Mouse (Mus musculus): ENCODE data around the gene Ipo9.

The Ipo9 gene

DNA sequence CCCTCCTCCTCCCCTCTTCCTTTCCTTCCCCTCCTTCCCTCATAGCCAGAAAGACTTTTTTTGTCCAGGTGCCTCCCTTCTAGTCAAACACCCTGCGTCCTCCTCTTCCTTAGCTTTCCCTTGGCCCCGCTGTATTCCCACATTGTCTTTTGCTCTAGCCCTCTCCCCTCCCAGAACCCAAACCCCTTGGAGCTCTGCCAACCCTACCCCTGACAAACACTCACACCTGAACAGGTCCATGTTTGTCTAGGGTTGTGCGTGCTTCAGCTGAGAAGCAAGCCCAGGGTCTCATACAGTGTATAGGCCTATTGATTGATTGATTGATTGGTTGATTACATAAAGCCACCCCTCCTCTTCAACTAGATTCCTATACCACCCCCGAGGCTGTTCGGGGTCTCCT, 60.9 kb downstream of the Ipo9 start:
- DNase-seq (ENCODE audit: extremely low read depth, insufficient read length, low spot score), result no peak

DNA sequence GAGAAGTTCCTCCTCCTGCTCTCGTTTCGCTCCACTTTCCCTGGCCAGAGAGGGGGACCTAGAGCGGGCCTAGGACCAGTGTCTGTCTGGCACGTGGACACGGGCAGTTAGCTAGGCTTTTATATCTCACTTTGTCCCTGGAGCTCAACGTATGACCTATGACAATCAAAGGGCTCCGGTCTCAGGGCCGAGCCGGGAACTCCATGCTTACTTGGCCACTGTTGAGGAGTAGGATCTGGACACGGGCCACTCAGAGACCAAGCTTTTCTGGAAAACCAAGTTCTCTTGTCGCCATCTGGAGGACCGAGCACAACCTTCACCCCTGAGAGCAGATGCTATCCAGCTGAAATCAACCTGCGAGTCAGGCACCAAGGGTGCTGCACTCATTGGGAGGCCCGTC, 61.3 kb downstream of the Ipo9 start:
- DNase-seq (ENCODE audit: extremely low read depth, insufficient read length, low spot score), result peak; percentile 69

GRCm38 (mm10) chr1:135368245-135368644, 62.1 kb downstream of the Ipo9 start:
- peak; percentile 85 for DNase-seq (ENCODE audit: extremely low read depth, insufficient read length, low spot score)

DNA sequence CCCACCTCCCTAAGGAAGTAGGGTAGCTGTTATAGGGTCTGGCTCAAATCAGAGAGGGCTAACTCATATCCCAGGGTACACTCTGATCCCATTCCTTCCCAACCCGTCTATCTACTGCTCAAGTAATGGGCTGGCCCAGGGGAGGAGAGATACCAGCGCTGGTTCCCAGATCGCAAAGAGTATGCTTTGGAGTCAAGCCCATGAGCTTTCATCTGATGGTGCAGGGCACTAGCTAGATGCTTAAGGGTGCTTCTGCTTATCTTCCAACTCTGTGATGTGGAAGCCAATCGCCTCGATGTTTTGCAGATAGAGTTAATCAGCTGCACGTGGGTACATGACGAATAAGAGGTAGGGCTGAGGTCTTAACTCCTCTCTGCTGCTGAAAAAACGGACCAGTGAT, 62.7 kb downstream of the Ipo9 start:
- no peak for DNase-seq (ENCODE audit: extremely low read depth, insufficient read length, low spot score)

- peak; percentile 82 for DNase-seq (ENCODE audit: extremely low read depth, insufficient read length, low spot score)
These were observed 63.3 kb downstream of the Ipo9 start for GRCm38 (mm10) chr1:135367005-135367404.

DNA sequence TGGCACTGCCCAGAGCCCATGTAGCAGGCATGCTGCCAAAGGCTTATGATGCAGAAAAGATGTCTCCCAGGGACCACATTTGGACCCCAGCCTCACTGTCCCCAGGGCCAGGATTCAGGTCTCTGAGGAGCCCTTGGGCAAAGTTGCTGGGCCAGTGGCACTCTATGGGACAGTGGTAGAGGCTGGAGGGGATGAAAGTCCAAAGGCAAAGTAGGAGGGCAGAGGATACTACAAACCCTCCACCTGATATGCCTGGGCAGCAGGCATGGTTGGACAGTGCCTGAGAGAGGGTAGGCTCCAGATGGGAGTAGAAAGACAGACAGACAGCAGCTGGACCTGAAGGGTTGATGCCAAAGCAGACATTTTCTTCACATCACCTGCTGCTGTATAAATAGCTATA, 63.9 kb downstream of the Ipo9 start:
- DNase-seq (ENCODE audit: extremely low read depth, insufficient read length, low spot score), result no peak

- no peak for DNase-seq (ENCODE audit: extremely low read depth, insufficient read length, low spot score)
These were observed 66.9 kb downstream of the Ipo9 start for GRCm38 (mm10) chr1:135363446-135363845.

DNA sequence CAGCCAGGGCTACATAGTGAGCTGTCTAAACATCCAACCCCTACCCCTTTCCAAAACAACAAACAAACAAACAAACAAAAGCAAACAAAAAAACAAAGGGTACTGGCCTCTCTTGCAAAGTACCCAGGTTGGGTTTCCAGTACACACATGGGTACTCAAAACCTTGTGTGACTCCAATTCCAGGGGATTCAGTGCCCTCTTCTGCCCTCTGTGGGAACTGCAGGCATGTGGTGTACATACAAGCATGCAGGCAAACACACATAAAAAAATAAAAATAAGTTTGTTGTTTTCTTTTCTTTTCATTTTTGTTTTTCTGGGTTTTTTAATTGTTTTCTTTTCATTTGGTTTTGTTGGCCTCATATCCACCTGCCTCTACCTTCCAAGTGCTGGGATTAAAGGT, 68.2 kb downstream of the Ipo9 start:
- DNase-seq (ENCODE audit: extremely low read depth, insufficient read length, low spot score), result no peak

DNA sequence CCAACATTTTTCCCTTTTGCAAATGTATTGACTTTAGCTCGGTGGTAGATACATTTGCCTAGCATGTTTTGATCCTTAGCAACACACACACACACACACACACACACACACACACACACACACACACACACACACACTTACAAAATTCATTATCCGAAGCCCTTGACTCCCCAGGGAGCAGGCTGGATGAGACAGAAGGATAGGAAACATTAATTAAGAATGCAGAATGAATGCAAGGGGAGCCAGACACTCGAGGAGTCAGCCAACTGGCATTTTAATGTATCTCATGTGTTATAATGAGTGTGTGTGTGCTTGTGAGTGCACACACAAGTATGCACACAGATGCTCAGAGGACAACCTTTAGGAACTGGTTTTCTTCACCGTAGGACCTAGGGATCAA, 68.8 kb downstream of the Ipo9 start:
- no peak for DNase-seq (ENCODE audit: extremely low read depth, insufficient read length, low spot score)

DNA sequence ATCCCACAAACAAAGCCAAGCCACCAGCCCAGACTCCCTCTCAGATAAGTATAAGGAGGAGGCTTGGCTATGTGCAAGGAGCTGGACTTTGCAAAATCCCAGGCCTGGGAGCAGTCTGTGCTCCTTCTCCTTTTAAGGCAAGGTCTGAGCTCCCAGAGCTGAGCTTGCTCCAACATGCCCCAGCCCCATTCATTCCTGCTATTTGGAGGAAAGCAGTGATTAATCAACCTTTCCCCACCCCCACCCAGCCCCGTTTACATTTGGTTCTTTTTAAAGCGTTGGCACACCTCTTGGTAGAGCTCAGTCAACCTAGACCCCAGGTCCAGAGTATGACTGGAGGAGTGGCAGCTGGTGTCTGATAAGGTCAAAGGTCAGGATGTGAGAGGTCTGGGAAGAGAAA, 71.2 kb downstream of the Ipo9 start:
- no peak for DNase-seq (ENCODE audit: extremely low read depth, insufficient read length, low spot score)

DNA sequence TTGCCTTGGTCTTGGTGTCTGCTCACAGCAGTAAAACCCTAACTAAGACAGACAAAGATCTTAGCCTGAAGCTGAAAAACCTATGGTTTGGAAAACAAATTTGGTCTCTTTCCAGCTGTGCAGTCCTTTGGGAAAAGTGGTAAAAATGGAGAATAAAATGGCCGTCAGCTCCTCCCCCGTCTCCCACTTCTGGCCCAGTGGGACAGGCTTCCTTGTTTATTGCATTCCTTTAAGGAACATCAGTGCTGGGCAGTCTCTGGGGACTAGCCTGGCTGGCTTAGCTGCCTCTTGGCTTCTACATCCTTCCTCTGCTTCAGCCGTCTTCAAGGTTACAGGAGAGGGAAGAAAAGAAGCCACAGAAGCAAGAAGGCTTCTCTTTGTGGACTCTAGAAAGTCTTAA, 78.3 kb downstream of the Ipo9 start:
- peak; percentile 67 for DNase-seq (ENCODE audit: extremely low read depth, insufficient read length, low spot score)

DNA sequence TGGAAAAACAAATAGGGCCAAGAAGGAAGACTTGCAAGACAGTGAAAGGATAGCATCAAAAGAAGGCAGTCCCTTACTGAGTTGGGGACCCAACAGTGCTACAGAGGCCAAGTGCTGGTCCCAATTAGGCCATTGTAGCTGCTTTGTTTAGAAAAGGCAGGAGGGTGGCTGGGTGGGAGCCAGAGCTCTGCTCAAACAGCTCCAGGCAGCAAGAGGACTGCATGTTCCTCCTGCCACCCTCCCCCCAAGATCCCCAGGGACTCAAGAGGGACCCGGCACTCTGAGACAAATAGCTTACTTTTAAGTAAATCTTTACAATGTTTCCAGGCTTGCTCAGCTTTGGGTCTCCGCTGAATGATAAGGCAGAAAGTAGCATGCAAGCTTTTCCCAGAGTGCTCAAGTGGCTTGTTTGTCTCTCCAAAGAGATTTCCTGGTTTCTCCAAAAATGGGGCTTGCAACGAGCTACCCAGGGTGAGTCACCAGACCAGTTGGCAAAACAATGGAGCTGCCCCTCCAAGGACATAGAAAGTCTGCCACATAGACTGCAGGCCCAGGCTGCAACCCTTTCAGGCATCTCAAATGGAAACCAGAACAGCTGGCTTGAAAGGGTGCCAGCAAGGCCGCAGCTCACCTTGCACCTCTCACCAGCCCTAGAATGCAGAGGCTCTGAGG, 82.7 kb downstream of the Ipo9 start:
- peak; percentile 66 for DNase-seq (ENCODE audit: extremely low read depth, insufficient read length, low spot score)

DNA sequence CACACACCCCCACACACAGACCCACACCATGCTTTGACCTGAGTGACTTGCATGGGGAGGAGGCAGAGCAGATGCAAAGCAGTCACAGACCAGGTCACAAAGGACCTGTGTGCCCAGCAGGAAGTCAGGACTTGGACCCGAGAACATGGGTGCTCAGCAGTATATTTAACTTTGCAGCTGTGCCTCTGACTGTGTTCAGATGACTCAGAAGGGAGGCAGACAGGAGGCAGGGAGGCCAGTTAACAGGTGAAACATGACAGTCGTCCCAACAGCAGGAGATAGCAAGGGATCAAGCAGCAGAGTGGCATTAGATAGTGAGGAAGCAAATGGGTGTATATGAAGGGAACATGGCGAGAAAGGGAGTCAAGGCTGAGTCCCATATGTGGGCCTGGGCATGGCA, 83.4 kb downstream of the Ipo9 start:
- DNase-seq (ENCODE audit: extremely low read depth, insufficient read length, low spot score), result peak; percentile 53

DNA sequence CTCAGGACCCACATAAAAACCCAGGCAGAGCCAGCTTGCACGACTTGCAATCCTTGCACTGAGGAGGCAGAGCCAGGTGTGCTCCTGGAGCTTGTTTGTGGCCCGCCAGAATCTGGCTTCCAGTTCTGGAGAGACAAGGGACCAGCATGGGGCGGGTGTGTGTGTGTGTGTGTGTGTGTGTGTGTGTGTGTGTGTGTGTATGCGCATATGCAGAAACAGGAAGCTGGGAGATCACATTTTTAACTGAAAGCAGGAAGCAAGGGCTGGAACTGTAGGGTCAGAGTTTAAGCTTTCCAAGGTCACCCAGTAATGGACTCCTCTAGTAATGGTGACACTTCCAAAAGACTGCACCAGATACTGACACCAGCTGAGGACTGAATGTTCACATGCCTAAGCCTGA, 86.3 kb downstream of the Ipo9 start:
- no peak for DNase-seq (ENCODE audit: extremely low read depth, insufficient read length, low spot score)

GRCm38 (mm10) chr1:135341947-135342346, 88.4 kb downstream of the Ipo9 start:
- no peak for DNase-seq (ENCODE audit: extremely low read depth, insufficient read length, low spot score)
